Mouse (Mus musculus) forebrain, embryonic 15.5 days (tissue): ENCODE measurements around the gene Gria1. TPM values are rescaled to one million over a fixed set of nuclear protein-coding genes. Genes with fewer than 3 reads are reported as not detected.

Experiments used
- ATAC-seq: fragments of 200-750 bp; cut with Nextera tagmentation; replicated peaks from 2 replicates; pipeline ENCODE4 v1.8.0; 2017; ENCODE audit warnings: mild to moderate bottlenecking, moderate TSS enrichment, moderate library complexity
- H3K27ac ChIP-seq: fragments of 300-500 bp; sonication (generic); replicated peaks from 2 replicates; pipeline ENCODE4 v1.5.1; 2015; ENCODE audit warnings: mild to moderate bottlenecking, inconsistent platforms
- H3K27me3 ChIP-seq: fragments of 300-500 bp; sonication (generic); 2 replicates; pipeline ENCODE4 v1.6.1; 2015; ENCODE audit warnings: inconsistent platforms
- H3K36me3 ChIP-seq: fragments of 300-500 bp; sonication (generic); 2 replicates; pipeline ENCODE4 v1.6.1; 2015; ENCODE audit warnings: mild to moderate bottlenecking, inconsistent platforms
- H3K4me1 ChIP-seq: fragments of 300-500 bp; sonication (generic); 2 replicates; pipeline ENCODE4 v1.6.1; 2015; ENCODE audit warnings: inconsistent platforms
- H3K4me2 ChIP-seq: fragments of 300-500 bp; sonication (generic); replicated peaks from 2 replicates; pipeline ENCODE4 v1.6.1; 2015; ENCODE audit warnings: mild to moderate bottlenecking, inconsistent platforms
- H3K4me3 ChIP-seq: fragments of 300-500 bp; sonication (generic); 2 replicates; pipeline ENCODE4 v1.5.1; 2015; ENCODE audit warnings: mild to moderate bottlenecking, inconsistent platforms
- H3K9ac ChIP-seq: fragments of 300-500 bp; sonication (generic); replicated peaks from 2 replicates; pipeline ENCODE4 v1.6.1; 2015; ENCODE audit warnings: mild to moderate bottlenecking, inconsistent platforms
- H3K9me3 ChIP-seq: fragments of 300-500 bp; sonication (generic); 2 replicates; pipeline ENCODE4 v1.6.1; 2016; ENCODE audit warnings: inconsistent platforms
- WGBS: fragments of 180-500 bp; shearing (Covaris S2); methylation state at CpG from one replicate; pipeline ENCODE4 v1.1.7; 2015; ENCODE audit warnings: mixed read lengths; 5-methylcytosine and 5-hydroxymethylcytosine counted together
- polyA plus RNA-seq: library from polyadenylated mRNA; unstranded; fragments of >200 nt; fragmentation: Nextera tagmentation; extraction: Ambion mirVana; gene quantifications from 2 replicates; pipeline ENCODE4 v1.2.1, GENCODE M21; 2015

Gria1 gene
- polyA plus RNA-seq, 1 experiment from 2014 or later, result 60.6 TPM

GRCm38 (mm10) chr11:57243835-57244234, 232.6 kb downstream of the Gria1 start:
- Histone ChIP-seq H3K4me2 (no peak overlapping the region), H3K27ac (no peak overlapping the region), H3K9ac (no peak overlapping the region), H3K9me3 (no peaks in the 10 kb centered on the region), H3K4me3 (no peak overlapping the region), H3K4me1 (0 out of 2 replicates have a peak, but pooled peaks cover 3% of the 10 kb centered on the region), H3K27me3 (no peaks in the 10 kb centered on the region), H3K36me3 (no peaks in the 10 kb centered on the region)
- no peak for ATAC-seq

GRCm38 (mm10) chr11:57244543-57244942, 233.4 kb downstream of the Gria1 start:
- Histone ChIP-seq H3K4me2 (no peak overlapping the region), H3K4me1 (0 out of 2 replicates have a peak, but pooled peaks cover 3% of the 10 kb centered on the region), H3K27ac (no peak overlapping the region), H3K4me3 (no peak overlapping the region), H3K9ac (no peak overlapping the region), H3K27me3 (no peaks in the 10 kb centered on the region), H3K9me3 (no peaks in the 10 kb centered on the region), H3K36me3 (no peaks in the 10 kb centered on the region)
- no peak for ATAC-seq
- WGBS, result 79% methylated on average over 6 of the region's 6 CpGs

- H3K9ac ChIP-seq, result no peak overlapping the region
- no peak overlapping the region for H3K4me3 ChIP-seq
- no peaks in the 10 kb centered on the region for H3K4me1 ChIP-seq
- ATAC-seq, result no peak
- H3K36me3 ChIP-seq, result no peaks in the 10 kb centered on the region
- H3K4me2 ChIP-seq, result no peak overlapping the region
- no peaks in the 10 kb centered on the region for H3K27me3 ChIP-seq
- no peak overlapping the region for H3K27ac ChIP-seq
- 60% methylated on average over 4 of the region's 4 CpGs for WGBS
- H3K9me3 ChIP-seq, result no peaks in the 10 kb centered on the region
Observed at GRCm38 (mm10) chr11:57248870-57249269, 237.7 kb downstream of the Gria1 start.

GRCm38 (mm10) chr11:57250129-57250528, 238.9 kb downstream of the Gria1 start:
- Histone ChIP-seq H3K9ac (no peak overlapping the region), H3K36me3 (no peaks in the 10 kb centered on the region), H3K4me3 (no peak overlapping the region), H3K4me1 (no peaks in the 10 kb centered on the region), H3K9me3 (no peaks in the 10 kb centered on the region), H3K27ac (no peak overlapping the region), H3K27me3 (no peaks in the 10 kb centered on the region), H3K4me2 (no peak overlapping the region)
- 65% methylated on average over 7 of the region's 7 CpGs for WGBS
- ATAC-seq, result no peak

GRCm38 (mm10) chr11:57271687-57272086, 260.5 kb downstream of the Gria1 start:
- no peaks in the 10 kb centered on the region for H3K4me1 ChIP-seq
- H3K4me2 ChIP-seq, result no peak overlapping the region
- ATAC-seq, result no peak
- 83% methylated on average over 8 of the region's 8 CpGs for WGBS
- no peaks in the 10 kb centered on the region for H3K9me3 ChIP-seq
- no peak overlapping the region for H3K27ac ChIP-seq
- no peak overlapping the region for H3K9ac ChIP-seq
- no peaks in the 10 kb centered on the region for H3K27me3 ChIP-seq
- H3K4me3 ChIP-seq, result no peak overlapping the region
- no peaks in the 10 kb centered on the region for H3K36me3 ChIP-seq

- Histone ChIP-seq H3K27ac (no peak overlapping the region), H3K9ac (no peak overlapping the region), H3K4me2 (no peak overlapping the region), H3K4me3 (no peak overlapping the region), H3K9me3 (no peaks in the 10 kb centered on the region), H3K4me1 (no peaks in the 10 kb centered on the region), H3K27me3 (no peaks in the 10 kb centered on the region), H3K36me3 (no peaks in the 10 kb centered on the region)
- ATAC-seq, result no peak
- WGBS, result 95% methylated on average over 4 of the region's 4 CpGs
Observed at GRCm38 (mm10) chr11:57274687-57275086, 263.5 kb downstream of the Gria1 start.

- WGBS, result 73% methylated on average over 10 of the region's 10 CpGs
- H3K4me3 ChIP-seq, result no peak overlapping the region
- no peaks in the 10 kb centered on the region for H3K4me1 ChIP-seq
- no peak overlapping the region for H3K9ac ChIP-seq
- no peak for ATAC-seq
- H3K27me3 ChIP-seq, result no peaks in the 10 kb centered on the region
- no peak overlapping the region for H3K4me2 ChIP-seq
- no peak overlapping the region for H3K27ac ChIP-seq
- H3K9me3 ChIP-seq, result no peaks in the 10 kb centered on the region
- H3K36me3 ChIP-seq, result no peaks in the 10 kb centered on the region
Observed at GRCm38 (mm10) chr11:57278056-57278455, 266.9 kb downstream of the Gria1 start.

- H3K36me3 ChIP-seq, result no peaks in the 10 kb centered on the region
- H3K4me2 ChIP-seq, result no peak overlapping the region
- ATAC-seq, result no peak
- no peak overlapping the region for H3K9ac ChIP-seq
- no peak overlapping the region for H3K4me3 ChIP-seq
- no peak overlapping the region for H3K27ac ChIP-seq
- no peaks in the 10 kb centered on the region for H3K9me3 ChIP-seq
- 81% methylated on average over 2 of the region's 2 CpGs for WGBS
- no peaks in the 10 kb centered on the region for H3K4me1 ChIP-seq
- H3K27me3 ChIP-seq, result no peaks in the 10 kb centered on the region
Observed at GRCm38 (mm10) chr11:57286119-57286518, 274.9 kb downstream of the Gria1 start.

- Histone ChIP-seq H3K9ac (no peak overlapping the region), H3K27ac (no peak overlapping the region), H3K4me3 (no peak overlapping the region), H3K4me2 (no peak overlapping the region), H3K4me1 (peaks cover 3% of the 10 kb centered on the region), H3K36me3 (no peaks in the 10 kb centered on the region), H3K27me3 (no peaks in the 10 kb centered on the region), H3K9me3 (no peaks in the 10 kb centered on the region)
- ATAC-seq, result no peak
- WGBS, result 93% methylated on average over 8 of the region's 8 CpGs
Observed at GRCm38 (mm10) chr11:57297376-57297775, 286.2 kb downstream of the Gria1 start.

- H3K9me3 ChIP-seq, result no peaks in the 10 kb centered on the region
- H3K4me1 ChIP-seq, result peaks cover 3% of the 10 kb centered on the region
- H3K9ac ChIP-seq, result no peak overlapping the region
- no peak overlapping the region for H3K4me3 ChIP-seq
- no peaks in the 10 kb centered on the region for H3K36me3 ChIP-seq
- H3K27ac ChIP-seq, result 0 out of 2 replicates have a peak overlapping the region, but pooled peaks have one; percentile 23
- peak; percentile 60 for ATAC-seq
- H3K4me2 ChIP-seq, result no peak overlapping the region
- WGBS, result 22% methylated on average over 2 of the region's 2 CpGs
- H3K27me3 ChIP-seq, result no peaks in the 10 kb centered on the region
Observed at GRCm38 (mm10) chr11:57298263-57298662, 287.1 kb downstream of the Gria1 start.

- H3K27ac ChIP-seq, result 0 out of 2 replicates have a peak overlapping the region, but pooled peaks have one; percentile 27
- H3K4me1 ChIP-seq, result peaks cover 3% of the 10 kb centered on the region
- no peaks in the 10 kb centered on the region for H3K27me3 ChIP-seq
- no peaks in the 10 kb centered on the region for H3K9me3 ChIP-seq
- ATAC-seq, result no peak
- no peak overlapping the region for H3K4me2 ChIP-seq
- H3K9ac ChIP-seq, result no peak overlapping the region
- no peak overlapping the region for H3K4me3 ChIP-seq
- no peaks in the 10 kb centered on the region for H3K36me3 ChIP-seq
Observed at GRCm38 (mm10) chr11:57298665-57299064, 287.5 kb downstream of the Gria1 start.

GRCm38 (mm10) chr11:57303602-57304001, 292.4 kb downstream of the Gria1 start:
- Histone ChIP-seq H3K9me3 (no peaks in the 10 kb centered on the region), H3K9ac (no peak overlapping the region), H3K27ac (no peak overlapping the region), H3K36me3 (no peaks in the 10 kb centered on the region), H3K27me3 (no peaks in the 10 kb centered on the region), H3K4me2 (no peak overlapping the region), H3K4me1 (no peaks in the 10 kb centered on the region), H3K4me3 (no peak overlapping the region)
- 94% methylated on average over 1 of the region's 1 CpGs for WGBS
- no peak for ATAC-seq

- H3K27me3 ChIP-seq, result no peaks in the 10 kb centered on the region
- no peaks in the 10 kb centered on the region for H3K4me1 ChIP-seq
- H3K9ac ChIP-seq, result no peak overlapping the region
- no peaks in the 10 kb centered on the region for H3K36me3 ChIP-seq
- H3K4me2 ChIP-seq, result no peak overlapping the region
- H3K4me3 ChIP-seq, result no peak overlapping the region
- H3K27ac ChIP-seq, result no peak overlapping the region
- H3K9me3 ChIP-seq, result no peaks in the 10 kb centered on the region
- ATAC-seq, result no peak
- 71% methylated on average over 2 of the region's 2 CpGs for WGBS
Observed at GRCm38 (mm10) chr11:57306116-57306515, 294.9 kb downstream of the Gria1 start.
